Mouse (Mus musculus) stomach, adult 2 months (tissue): ENCODE measurements around the gene Phc2. TPM values are rescaled to one million over a fixed set of nuclear protein-coding genes. Genes with fewer than 3 reads are reported as not detected.

Experiments
- polyA plus RNA-seq: library from polyadenylated mRNA; depleted of rRNA; stranded (reverse); fragments of >200 nt; gene quantifications from 2 replicates; pipeline ENCODE4 v1.2.3, GENCODE M21; 2012; rRNA removed

Gene Phc2
- polyA plus RNA-seq: 43.2 and 51.9 TPM in 2 replicates

DNA sequence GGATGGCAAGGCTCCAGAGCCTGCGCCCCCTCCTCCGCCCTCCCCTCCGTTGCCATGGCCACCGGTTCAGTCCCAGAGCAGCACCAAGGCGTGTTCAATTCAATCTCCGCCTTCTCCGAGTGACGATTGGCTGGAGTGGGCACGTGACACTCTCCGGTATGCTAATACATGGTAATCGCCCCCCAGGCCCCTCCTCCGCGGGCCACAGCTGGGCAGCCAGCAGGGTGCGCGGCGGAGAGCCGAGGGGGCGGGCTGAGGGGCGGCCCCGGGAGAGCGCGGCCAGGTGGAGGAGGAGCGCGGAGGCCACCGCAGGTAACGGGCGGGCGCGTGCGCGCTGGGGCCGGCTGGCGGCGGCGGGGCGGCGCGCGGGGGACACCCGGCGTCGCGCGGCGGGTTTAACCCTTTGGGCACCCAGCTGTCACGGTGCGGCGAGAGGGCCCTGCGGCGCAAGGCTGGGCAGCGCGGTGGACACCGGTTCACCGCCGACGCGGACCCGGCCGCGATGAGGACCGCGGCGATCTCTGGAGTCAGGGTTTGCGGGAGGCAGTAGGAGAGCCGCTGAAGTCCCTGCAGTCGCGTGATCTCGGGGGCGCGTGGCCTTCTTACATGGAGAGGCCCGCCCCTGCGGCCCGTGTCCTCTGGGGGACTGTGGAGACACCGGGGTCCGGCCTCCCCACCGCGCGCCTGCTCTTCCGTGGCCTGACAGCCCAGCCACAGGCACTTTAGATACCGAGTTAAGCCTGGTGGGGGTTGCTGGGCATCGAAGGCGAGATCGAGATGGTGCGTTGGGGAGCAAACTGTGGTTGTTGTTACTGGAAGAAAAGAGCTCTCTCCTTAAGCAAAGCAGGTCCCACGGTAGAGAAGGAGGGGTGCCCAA lies at the start of gene Phc2:
Phc2 (plus strand) TSS at position 198 of the 877 bp plus-strand sequence.

DNA sequence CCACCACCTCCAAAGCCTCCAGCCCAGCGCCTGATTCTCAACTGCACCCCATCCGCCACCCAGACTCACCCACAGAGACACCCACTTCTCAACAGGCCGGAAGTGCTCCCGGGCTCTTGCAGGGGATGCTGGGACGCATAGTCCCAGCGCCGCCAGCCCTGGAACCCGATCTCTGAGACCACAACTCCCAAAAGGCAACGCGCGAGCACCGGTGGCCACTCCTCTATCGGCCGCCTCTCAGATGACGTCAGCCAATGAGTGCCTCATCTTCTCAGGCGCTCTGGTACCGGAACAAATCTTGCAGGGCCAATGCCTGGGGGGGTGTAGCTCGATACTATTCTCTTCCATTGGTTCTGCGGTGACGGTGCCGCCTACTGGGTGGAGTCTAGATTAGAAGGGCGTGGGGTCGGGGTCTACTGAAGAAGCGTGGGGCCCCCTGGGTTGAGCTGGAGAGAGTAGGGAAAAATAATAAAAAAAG lies 44.5 kb upstream of the Phc2 start, which contains the start of gene Zscan20:
Zscan20 (minus strand) TSS at position 174 of the 478 bp plus-strand sequence.

DNA sequence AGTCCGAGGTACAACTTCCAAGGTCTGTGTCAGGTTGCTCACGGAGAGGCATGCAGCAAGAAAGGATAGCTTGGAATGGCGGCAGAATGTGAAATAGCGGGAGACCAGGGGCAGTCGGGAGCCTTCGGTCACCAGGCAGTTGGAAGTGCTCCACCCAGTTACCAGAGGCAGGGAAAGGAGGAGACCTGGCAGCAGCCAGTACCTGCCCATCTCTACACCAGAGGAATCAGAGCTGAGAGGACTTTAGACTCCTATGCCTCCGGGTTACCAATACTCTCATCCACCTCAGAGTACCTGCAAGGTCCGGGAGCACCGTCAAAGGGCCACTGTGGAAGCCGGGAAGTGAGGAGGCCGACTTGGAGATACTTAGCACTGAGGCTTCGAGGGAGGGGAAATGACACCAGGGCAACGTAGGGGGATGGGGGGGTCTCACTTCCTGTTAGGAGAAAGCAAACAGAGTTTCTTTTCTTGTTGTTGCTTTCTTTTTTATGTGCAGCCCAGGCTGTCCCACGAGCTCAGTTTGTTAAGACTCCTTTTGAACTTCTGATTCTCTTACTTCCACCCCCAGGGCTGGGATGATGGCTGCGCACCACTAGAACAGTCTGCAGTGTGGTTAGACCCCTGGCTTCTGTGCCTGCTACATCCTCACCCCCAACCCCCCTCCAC lies 36.1 kb upstream of the Phc2 start, which contains the start of gene Tlr12:
Tlr12 (minus strand) TSS at position 374 of the 666 bp plus-strand sequence.

DNA sequence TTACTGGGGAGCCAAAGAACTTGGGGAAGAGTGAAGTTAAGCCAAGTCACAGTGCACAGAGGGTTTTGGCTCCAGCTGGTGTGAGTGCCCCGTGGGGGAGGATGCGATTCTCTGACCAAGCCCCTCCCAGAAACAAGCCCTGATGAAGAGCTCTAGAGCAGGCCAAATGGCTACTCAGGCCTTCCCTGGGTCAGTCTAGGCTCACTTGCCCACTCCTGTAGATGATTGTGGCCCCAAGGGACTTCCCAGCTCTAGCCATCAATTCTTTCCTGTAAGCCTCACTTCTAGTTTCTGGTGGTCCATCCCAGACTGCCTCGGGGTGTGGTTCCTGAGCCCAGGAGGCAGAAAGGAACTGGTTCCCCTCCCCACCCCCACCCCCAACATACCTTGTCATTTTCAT lies 100.6 kb downstream of the Phc2 start, which contains the start of gene A3galt2:
A3galt2 (plus strand) TSS at position 301 of the 400 bp plus-strand sequence.

Other genes starting within 250 kb of the Phc2 start
- 0.69 and 0.80 TPM in 2 replicates for gene Zscan20, start 44.6 kb upstream of the Phc2 start, polyA plus RNA-seq
- 0.40 and 0.75 TPM in 2 replicates for gene Tlr12, start 36.1 kb upstream of the Phc2 start, polyA plus RNA-seq
- 0.05 and 0.08 TPM in 2 replicates for gene A3galt2, start 100.7 kb downstream of the Phc2 start, polyA plus RNA-seq
- 14.1 and 14.8 TPM in 2 replicates for gene Zfp362, start 151.3 kb downstream of the Phc2 start, polyA plus RNA-seq
- 4.4 and 6.1 TPM in 2 replicates for gene Trim62, start 228.9 kb downstream of the Phc2 start, polyA plus RNA-seq